ENCODE assay signal across 13 mouse cellular contexts in the genomic region with DNA sequence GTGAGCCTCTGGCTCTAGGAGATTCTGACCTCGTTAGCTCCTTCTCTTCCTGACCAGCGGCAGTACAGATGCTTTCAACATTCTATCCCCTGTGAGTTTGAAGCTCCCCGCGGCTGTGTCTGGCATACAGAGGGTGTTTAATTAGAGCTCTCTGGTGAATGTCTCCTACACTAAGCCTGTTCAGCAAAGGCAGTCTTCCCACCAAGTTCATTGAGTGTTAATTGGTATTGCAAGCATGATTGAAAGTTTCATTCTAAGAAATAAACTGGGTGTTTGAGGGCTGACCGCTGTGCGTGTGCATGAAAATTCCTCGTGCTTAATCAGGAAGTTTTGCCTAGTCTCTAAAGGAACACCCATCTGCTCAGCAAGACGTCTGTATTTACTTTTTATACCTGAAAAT.
"Had no signal": no experiment of that assay in that cellular context is flagged by ENCODE, and none has a peak within 500 bp of the region (broad histone marks: within the 10 kb centered on the region; RNA-seq: fewer than 3 reads in every experiment).

No protein-coding gene starts in this region.

- H3K9me3 ChIP-seq: limb, embryonic 13.5 days; midbrain, embryonic 13.5 days; neural tube, embryonic 12.5 days; stomach, embryonic 15.5 days had no signal

- ATAC-seq: intestine, embryonic 16.5 days; midbrain, embryonic 13.5 days had no signal

- H3K36me3 ChIP-seq: limb, embryonic 13.5 days; midbrain, embryonic 13.5 days; neural tube, embryonic 12.5 days; stomach, embryonic 15.5 days had no signal

- H3K4me3 ChIP-seq: limb, embryonic 13.5 days; midbrain, embryonic 13.5 days; neural tube, embryonic 12.5 days; stomach, embryonic 15.5 days had no signal

- DNase-seq: kidney, postnatal 14 days; left cerebral cortex, postnatal 4 days; lung, adult 18-20 months; lung, postnatal 36 days; right cerebral cortex, postnatal 14 days; thymus, adult 2 months; thymus, postnatal 25 days had no signal

- H3K9ac ChIP-seq: limb, embryonic 13.5 days; liver, embryonic 14.5 days; midbrain, embryonic 13.5 days; neural tube, embryonic 12.5 days; stomach, embryonic 15.5 days had no signal

- H3K27me3 ChIP-seq: limb, embryonic 13.5 days; midbrain, embryonic 13.5 days; neural tube, embryonic 12.5 days; stomach, embryonic 15.5 days had no signal

- H3K4me2 ChIP-seq: limb, embryonic 13.5 days; midbrain, embryonic 13.5 days; neural tube, embryonic 12.5 days; stomach, embryonic 15.5 days had no signal

- H3K27ac ChIP-seq: liver, embryonic 14.5 days; midbrain, embryonic 13.5 days; neural tube, embryonic 12.5 days; stomach, embryonic 15.5 days had no signal
